Mouse (Mus musculus) T-helper 2 cell (primary cell): Measurements from ENCODE around the gene Fam107a.
"Not testable (repeated sequence)": the region's sequence is repeated elsewhere in the genome, so short reads cannot be mapped to it uniquely, and the experiment has no call there.

Source experiments
- in situ Hi-C: fragments of 300-600 bp; cut with MboI, MseI; formaldehyde crosslinking; loops from one replicate; pipeline ENCODE4 v1.15.1; 2025; ENCODE audit warnings: high pct_unique_total_duplicates

Gene Fam107a

DNA sequence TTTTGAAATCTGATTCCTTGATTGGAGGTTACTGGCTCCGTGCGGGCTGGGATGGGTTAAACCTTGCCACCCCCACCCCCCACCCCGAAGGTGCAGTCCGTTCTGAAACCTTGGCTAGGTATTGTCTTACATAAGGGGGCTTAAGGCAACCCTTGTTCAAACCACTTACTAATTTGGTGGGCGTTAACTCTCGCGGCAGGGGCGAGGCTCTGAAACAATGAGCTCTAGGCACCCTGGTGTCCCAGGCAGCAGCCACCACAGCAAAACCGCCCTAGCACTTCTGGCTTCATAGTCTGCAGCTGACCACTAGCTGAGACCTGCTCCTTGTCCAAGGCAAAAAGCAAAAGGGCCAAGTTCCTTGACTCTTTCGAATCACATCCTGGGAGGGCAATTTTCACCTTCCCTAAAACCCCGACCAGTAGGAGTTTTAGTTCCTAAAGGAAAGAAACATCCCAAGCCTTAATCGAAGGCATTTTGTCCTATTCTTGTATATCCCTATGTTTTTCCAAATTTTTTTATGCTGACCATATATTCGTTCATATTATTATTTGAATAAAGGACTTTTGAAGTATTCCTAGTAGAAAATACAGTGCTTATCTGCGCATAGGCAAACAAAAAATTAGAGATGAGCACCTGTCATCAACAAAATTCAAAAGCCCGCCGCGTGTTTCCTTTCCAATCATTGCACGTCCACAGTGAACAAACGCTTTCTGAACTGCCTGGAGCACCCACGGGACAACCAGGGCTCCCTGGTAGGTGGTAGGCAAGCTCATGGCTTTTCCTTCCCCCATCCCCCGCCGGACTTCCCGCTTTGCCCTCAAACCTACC lies 1.2 kb downstream of the Fam107a start:
- in situ Hi-C loops = no loop called here

DNA sequence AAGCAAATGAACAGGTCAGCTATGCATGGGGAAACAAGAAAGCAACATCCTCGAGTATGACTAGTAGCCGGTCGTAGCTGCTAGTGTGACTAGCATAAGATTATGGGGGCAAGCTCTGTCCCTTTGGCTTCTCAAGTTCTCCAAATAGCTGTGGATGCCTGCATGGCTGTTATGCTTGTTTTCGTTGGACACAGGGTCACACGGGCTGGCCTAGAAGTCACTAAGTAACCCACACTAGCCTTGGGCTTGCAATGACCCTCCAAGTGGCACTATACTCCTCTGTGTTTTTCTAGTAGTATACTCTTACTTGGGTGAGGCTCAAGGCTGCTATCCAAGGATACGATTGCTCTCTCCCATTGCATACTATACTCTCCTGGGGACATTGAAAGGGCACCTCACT lies 2.7 kb downstream of the Fam107a start:
- in situ Hi-C loops = no loop called here

DNA sequence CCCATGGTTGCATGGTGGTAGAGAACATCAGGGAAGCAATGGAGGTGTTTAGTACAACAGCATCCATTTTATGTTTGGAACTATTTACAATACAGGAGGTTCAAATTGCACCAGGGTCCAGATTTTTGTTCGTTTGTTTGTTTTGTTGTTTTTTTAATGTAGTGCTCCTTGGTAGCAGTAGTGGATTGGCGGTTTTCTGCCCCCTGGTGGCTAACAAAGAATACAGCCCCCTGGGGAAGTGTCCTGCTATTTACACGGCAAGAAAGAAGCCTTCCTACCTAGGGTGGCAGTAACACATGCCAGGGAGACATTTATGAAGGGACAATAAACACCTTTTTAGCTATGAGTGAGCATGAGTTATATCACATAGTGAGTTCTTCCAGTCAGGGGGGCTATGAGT lies 3.3 kb downstream of the Fam107a start:
- in situ Hi-C loops = no loop called here

DNA sequence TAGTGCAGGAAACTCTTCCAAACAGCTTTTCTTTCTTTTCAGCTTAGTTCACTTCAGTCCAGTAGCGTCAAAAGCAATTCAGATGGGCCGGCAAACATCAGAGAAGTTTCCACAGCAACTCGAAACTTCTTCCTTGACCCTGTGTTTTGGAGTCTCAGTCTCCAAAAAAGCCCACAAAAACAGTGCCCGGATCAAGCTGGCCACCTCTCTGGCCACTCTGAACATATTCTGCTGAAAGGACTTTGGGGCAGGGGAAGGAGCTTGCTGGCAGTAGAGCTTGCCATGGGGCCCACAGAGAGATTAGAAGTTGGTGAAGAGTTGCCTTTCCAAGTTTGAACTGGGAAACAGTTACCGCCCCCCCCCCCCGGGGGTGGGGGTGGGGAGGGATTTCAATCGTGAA lies 3.9 kb downstream of the Fam107a start:
- in situ Hi-C loops = no loop called here

DNA sequence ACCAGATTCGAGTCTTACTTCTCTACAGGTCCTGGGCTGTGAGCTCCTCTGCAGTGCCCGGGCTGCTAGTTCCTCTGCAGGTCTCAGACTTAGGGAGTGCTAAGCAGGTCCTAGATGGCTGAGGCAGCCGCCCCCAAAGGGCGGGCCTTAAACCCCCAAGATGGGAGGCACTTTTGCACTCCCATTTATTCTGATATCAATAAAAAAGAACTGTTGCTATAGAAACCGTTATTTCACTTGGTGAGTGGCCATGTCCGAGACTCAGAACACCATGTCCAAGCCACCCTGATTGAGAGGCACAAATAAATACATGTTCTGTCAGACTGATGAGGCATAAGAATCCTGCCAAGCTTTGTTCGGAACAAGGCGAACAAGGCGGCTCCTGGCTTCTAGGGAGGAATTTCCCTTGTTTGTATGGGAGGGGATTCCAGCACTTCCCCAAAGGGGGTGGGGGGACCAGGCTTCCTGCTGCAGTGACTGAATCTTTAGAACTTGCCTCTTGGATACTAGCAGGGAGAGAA lies 8.1 kb downstream of the Fam107a start:
- in situ Hi-C loops = no loop called here

DNA sequence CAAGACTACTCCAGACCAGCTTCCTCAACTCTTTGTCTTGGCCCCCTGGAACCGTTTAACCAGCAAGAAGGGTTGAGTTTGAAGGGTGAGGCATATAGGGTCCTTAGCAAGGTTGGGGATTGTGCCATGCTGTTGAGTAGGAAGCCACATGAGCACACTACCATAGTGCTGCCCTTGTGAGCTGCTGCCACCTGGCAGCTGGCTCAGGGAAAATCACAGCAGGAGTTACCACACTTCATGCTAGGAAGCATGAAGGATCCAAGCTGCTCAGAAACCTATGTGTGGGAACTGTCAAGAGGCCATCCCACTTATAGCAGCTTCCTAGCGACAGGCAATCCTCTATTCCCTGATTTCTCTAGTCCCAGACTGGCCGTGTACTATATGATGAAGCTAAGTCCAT lies 9.2 kb downstream of the Fam107a start:
- in situ Hi-C loops = no loop called here

DNA sequence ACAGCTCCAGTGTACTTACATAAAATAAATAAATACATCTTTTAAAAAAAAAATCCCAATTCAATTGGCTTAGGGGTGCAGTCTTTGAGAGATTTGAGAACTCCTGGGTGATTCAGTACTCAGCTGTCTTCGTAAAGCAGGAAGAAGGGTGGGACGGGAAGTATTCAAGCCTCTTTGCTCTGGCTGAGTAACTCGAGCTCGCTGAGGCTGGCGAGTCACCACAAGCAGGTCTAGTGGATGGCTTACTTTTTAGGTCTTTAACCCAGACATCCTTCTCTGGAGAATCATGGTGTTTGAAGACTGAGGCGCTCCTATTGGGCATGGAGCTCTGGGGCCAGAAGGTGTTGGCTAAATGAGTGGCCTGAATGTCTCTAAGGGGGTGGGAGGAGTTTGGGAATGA lies 10.9 kb downstream of the Fam107a start:
- in situ Hi-C loops = no loop called here

DNA sequence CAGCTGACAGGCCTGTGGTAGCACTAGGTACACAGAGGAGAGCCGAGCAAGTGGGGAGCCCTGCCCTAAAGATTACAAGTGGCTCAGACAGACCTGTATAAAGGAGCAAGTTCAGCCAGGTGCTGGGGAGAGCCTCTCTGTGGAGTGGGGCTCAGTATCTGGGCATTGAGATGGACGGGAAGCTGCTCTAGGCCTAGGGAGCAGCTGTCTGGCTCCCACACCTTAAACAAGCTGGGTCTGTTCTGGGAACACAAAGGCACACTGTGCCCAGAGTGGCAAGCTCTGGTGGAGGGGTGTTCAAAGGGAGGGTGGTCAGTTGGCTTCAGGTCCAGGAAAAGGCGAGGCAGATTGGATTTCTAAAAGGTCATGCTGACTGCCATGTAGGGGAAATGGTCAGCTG lies 12.8 kb downstream of the Fam107a start:
- in situ Hi-C loops = no loop called here

DNA sequence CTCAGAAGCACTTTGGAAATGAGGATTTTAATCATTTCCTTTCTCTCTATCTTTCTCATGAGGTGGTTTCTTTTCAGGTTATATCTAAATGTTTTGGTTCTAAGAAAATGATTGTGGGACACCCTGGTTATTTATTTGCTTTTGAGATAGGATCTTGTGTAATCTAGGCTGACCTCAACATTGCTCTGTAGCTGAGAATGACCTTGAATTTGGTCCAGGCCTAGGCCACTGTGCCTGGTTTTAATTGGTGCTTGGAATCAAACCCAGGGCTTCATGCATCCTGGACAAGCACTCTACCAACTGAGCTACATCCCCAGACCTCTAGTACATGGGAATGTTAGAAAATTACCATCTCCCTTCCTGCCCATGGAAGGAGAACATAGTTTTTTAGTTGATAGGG lies 13.7 kb downstream of the Fam107a start:
- in situ Hi-C loops = no loop called here

DNA sequence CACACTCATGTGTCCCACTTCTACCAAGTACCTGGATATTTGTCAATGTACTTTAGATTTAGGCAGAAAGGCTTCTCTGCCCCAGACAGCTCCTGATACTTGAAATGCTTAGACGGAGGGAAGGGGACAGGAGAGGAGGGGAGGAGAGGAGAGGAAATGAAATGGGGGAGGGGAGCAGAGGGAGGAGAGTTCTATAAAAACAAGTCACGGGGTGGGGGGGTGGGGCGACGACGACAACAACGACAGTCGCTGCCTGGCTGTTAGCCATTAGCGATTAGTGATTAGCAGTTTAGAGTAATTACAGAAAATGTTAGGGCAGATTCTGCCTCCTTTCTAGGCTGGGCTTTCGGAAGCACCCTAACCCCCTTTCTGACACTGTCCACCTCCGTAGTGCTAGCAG lies 15.1 kb downstream of the Fam107a start:
- in situ Hi-C loops = no loop called here

DNA sequence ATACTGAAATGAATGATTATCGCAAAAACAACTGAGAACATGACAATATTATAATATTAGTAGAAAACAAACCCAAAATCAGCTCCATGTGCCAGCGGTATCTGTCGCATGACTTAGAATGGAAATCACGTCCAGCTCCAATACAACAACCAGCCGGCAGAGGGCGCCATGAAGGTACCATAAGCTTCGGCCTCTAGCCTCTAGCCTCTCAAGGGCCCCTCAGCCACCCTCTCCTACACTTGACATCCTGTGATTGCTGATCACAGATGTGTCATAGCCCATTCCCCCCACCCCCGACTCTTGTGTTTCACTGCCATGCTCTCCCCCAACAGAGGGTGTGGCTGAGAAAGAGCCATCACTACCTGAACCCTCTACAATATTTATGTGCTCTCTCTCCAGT lies 17.5 kb downstream of the Fam107a start:
- in situ Hi-C loops = no loop called here

DNA sequence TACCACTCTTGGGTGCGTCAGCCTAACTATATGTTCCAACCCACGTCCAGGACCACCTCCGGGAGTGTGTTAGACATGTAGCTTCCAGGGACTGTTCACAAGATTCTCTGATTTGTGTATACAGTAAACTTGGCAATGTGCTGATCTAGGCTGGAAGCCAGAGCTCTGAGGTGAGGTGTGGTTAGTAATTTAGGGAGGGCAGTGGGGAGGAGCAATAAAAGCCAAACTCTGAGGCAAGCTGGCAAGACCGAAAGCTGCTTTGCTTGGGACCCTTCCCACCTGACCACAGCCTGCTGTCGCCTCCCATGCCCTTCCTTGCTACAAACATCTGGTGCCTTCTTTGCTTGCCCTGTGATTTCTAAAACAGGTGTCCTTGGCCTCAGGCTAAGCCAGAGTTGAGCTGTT lies 19.9 kb downstream of the Fam107a start:
- in situ Hi-C loops = loop anchor here (5.0 kb wide), 1 partner anchor 54 kb away; no protein-coding TSS in a partner anchor

DNA sequence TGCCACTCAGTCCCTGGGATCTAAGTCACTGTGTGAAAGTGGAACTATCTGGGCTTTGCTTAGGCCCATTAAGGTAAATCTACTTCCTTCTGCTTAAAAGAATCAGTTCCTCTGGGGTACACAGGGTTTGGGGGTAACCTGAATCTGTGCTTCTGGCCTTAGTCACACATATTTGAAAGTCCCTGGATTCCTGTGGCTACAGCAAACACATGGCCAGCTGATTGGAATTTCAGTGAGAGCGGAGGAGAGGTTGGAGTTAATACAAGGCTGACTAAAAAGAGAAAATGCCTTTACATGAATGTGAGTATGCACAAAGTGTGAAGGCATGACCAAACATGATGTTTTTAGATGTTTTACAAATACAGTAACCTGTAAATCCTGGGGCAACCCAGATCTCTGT lies 23.6 kb downstream of the Fam107a start:
- in situ Hi-C loops = no loop called here

DNA sequence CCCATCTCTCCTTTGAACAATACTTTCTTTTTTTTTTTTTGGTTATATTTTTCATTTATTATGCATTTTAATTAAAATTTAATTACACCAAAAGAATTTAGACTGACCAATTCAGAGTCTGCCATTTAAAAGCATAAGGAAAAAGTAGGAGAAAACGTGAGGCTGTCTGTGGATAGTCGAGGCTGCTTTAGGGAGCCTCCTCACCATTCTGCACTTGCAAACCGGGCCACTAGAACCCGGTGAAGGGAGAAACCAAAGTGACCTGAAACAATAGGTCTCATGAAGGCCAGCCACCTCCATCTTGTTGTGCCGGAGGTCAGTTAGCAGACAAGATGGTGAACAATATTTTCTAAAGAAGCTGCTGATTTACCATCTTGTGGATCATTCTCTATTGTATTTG lies 31.2 kb downstream of the Fam107a start:
- in situ Hi-C loops = not testable (repeated sequence)

DNA sequence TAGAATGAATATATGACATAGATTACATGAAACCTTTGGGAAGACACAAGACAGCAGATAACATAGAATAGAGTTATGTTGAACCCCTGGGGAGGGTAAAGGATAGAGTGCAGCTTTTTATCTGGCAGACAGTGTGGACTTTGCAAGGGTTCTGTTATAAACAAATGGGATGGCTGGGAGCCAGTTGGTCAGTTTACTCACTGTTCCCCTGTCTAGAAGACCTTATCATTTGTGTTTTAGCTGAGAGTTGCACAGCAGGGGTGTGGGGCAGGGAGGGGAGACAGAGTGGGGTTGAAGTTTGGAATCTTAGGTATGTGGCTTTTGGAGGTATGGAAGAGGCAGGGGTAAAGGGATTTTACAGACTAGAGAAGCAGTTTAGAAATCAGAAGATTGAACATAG lies 34.0 kb downstream of the Fam107a start:
- in situ Hi-C loops = no loop called here

DNA sequence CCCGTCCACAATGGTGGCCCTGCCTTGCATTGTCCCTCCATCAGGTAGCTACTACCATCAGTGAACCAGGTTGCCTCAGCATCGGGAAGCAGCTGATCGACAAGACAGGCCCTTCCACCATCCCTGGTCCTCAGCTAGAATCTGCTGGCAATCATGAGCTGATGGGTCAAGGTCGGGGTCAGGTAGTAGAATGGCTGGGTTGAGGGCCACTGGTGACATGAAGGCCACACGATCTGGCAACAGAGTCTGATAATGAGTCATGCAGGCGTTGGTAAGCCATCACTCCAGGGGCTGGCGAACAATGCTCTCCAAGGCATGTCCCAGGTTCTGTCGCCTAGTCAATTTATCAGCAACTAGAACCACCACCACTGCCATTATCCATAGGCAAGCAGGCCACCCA lies 46.5 kb downstream of the Fam107a start:
- in situ Hi-C loops = not testable (repeated sequence)

DNA sequence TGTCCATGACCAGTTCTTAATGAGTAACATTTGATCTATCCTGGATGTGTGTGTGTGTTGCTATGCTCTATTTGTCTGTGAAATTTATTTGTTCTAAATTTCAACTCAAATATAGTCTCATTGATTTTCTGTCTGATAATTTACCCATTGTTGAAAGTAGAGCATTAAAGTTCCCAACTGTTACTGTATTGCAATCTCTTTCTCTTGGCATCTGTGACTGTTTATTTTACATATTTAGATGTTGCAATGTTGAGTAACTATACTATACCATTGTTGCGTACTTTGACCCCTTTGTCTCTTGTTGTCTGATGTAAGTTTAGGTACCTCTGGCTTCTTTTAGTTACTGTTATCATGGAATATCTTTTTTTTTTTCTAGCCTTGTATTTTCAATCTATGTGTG lies 53.4 kb downstream of the Fam107a start:
- in situ Hi-C loops = no loop called here

DNA sequence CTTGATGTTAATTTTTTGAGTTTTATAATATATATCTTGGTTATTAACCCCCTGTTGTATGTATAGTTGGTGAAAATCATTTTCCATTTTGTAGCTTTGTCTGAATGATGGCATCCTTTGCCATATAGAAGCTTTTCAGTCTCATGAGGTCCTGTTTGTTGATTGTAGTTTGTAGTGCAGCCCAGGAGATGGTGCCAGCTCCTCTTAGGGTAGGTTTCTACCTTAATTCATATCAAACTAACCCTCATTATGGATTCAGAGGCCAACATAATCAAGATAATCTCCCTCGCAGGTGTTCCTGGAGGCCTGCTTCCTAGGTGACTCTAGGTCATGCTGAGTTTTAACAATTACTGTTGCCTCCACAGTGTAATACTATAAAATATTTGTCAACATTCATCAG lies 55.6 kb downstream of the Fam107a start:
- in situ Hi-C loops = no loop called here

DNA sequence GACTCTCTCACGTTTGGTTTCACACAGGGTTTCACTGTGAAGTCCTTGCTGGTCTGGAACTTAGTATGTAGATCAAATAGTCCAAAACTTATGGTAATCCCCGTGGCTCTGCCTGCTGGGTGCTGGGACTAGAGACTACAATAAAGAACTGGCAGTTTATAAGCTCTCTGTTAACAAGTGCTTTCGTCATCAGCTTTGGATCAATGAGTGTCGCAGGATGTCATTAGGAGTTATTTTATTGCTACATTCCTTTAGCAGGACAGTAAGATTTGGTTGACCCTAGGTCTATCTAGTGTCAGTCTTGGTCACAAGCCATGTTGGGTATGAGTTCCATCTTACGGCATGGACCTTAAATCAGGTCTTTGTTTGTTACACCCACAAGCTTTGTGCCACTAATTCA lies 57.6 kb downstream of the Fam107a start:
- in situ Hi-C loops = no loop called here

DNA sequence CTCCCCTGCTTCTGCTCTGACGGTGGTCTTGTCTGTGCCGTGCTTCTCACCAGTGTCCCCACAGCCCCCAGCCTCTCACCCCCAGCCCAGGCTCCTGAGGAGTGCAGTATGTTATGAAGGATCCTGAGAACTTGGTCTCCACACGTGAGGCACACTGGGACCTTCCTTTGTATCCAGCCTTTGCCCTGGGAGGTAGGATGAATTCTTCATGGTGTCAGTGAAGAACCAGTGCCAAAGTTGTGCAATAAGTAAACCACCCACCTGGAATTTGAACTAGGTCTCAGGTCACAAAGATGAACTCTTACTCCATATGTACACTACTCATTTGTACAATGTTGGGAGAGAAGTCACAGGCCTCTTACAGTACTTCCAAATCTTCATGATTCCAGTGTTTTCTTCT lies 58.7 kb downstream of the Fam107a start, which contains the start of gene Acox2:
Gene Acox2, minus strand, starts transcription at position 188 of the 400 bp plus-strand sequence.
- in situ Hi-C loops = no loop called here

DNA sequence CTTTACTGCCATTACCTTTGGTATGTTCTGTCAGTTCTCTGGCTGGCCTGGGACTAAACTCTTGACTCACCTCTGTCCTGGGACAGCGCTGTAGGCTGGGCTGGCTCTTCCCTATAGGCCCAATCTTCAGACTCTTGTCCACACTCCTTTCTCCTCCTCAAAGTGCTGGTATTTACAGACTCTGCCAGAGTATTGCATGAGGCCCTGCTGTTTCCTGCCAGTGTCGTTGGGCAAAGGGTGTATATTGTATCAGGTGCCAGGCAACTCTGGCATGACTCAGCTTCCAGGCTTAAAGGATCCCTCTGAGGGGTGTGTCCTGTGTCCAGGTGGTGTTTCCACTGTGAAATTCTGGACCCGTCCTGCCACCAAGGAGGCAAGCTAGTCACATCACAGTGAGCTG lies 59.1 kb downstream of the Fam107a start:
- in situ Hi-C loops = no loop called here

DNA sequence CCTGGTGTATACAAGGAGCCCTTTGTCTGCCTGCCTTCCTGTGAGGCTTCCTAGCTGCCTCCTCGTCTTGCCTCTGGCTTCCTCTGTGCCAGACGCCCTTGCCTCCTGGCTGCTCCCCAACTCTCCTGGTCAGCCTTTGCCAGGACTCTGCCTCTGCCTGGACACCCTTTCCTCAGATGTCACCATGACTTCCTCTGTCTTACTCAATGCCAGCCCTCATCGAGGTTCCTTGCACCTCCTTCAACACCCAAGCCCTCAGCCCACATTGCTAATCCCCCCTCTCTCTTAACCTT lies 59.5 kb downstream of the Fam107a start:
- in situ Hi-C loops = no loop called here

DNA sequence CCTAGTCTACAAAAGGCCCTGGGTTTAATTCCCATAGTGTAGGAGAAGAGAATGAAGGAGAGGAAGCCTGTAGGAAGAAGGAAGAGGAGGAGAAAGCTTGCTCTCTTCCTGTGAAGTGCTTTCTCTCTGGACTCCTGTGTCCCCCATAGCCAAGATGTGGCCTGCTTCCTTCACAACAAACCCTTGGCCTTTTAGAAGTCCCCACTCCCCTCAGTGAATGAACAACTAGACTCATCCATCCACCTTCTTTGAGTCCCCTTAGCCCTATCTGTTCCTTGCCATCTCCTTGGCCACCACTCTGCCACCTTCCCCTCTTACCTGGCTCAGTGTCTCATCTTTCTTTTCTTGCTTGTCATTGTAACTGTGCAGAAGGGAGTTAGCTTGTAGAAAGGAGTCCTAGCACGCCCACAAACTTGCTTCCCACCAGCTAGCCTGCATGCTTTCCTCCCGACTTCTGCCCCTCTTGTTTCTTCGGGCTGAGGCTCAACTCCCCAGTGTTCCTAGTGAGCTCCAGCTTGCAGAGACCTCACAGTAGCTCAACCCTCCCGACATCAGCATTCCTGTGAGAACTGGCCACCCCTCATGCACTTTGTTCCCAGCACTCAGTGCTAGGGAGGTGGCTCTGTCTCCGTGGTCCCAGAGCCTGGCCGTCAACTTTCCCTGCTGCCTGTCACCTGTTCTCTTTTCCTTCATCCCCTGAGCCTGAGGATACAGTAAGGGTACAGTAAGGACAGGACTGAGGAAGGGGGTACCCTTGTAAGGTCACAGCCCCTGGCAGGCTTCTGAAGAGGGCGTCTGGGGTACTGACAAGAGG lies 60.1 kb downstream of the Fam107a start:
- in situ Hi-C loops = no loop called here
